Mouse (Mus musculus) thymus, postnatal 4 days (tissue): ENCODE measurements around the gene Poln.

Experiments used
- DNase-seq: peaks from one replicate; pipeline ENCODE4 v3.0.0; 2021

The Poln gene

DNA sequence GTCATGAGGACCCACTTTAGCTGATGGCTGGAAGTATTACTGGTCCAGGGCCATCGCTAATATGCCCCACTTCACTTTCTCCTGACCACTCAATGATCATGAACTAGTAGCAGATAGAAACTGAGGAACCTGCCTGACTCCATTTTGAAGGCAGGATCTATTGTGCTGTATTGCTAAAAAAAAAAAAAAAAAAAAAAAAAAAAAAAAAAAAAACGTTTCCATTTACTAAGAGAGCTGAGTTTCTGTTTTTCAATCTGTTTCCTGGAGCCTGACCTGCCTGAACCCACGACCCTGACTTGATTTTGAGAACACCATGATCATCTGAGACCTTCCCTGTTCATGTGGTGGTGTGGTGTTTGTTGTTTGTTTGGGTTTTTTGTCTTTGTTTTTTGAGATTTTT lies 193.0 kb downstream of the Poln start:
- no peak for DNase-seq

DNA sequence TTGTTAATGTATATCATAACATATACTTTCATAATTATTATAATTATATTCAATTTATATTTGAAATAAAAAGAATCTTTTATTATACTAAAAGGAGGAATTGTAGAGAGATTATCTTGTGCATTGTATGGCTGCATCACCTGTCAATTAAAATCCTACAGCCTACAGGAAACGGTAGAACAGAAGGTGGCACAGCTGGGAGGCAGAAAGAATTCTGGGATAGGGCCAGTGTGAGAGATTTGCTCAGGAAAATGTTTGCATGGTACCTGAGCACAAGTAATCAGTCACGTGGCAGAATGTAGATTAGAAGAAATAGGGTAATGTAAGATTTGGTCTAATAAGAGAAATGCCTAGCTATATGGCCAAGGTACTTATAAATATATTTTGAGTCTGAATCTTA lies 194.5 kb downstream of the Poln start:
- DNase-seq, result no peak

DNA sequence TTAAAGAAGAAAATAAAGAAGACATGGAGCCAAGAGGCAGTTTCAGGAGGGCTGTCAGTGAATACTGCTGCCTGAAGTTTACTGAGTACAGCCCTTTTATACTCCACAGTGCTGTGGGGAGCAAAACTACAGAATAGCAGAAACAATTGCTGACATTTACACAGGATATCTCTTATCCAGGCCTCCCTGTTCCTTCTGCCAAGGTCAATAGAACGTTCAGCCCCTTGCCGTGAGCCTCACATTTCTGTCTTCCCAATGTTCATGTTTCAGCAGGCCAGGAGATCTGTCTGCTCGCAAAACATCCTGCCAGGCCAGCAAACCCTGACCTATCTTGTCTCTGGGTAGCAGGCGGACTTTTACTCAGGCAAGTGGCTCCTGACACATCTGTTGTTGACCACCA lies 209.9 kb downstream of the Poln start:
- no peak for DNase-seq
